Mouse (Mus musculus) layer of hippocampus, adult 11-12 months (tissue): ENCODE data around the gene Ttll3.
A peak's percentile ranks its signal among the peaks of the same experiment; 100 is the strongest.

Source experiments
- DNase-seq: peaks from one replicate; pipeline ENCODE4 v3.0.0; 2022; ENCODE audit warnings: low spot score

Gene Ttll3

GRCm38 (mm10) chr6:113388960-113389359 is at the start of gene Ttll3:
Ttll3 (plus strand) TSS chr6:113389260.
- no peak for DNase-seq

GRCm38 (mm10) chr6:113341574-113341973 is 47.5 kb upstream of the Ttll3 start:
- peak; percentile 48 for DNase-seq

GRCm38 (mm10) chr6:113342297-113342696 is 46.8 kb upstream of the Ttll3 start:
- DNase-seq, result no peak

- peak; percentile 78 for DNase-seq
Observed at GRCm38 (mm10) chr6:113343177-113344092, 45.6 kb upstream of the Ttll3 start, which contains the start of gene Camk1. Camk1 (minus strand) TSS chr6:113343984.

- DNase-seq, result no peak
Observed at GRCm38 (mm10) chr6:113344321-113344720, 44.7 kb upstream of the Ttll3 start.

- no peak for DNase-seq
Observed at GRCm38 (mm10) chr6:113346897-113347296, 42.2 kb upstream of the Ttll3 start.

GRCm38 (mm10) chr6:113350538-113350937 is 38.5 kb upstream of the Ttll3 start:
- no peak for DNase-seq

- no peak for DNase-seq
Observed at GRCm38 (mm10) chr6:113351161-113351560, 37.9 kb upstream of the Ttll3 start.

GRCm38 (mm10) chr6:113351653-113352052 is 37.4 kb upstream of the Ttll3 start:
- no peak for DNase-seq

- no peak for DNase-seq
Observed at GRCm38 (mm10) chr6:113352820-113353219, 36.2 kb upstream of the Ttll3 start.

GRCm38 (mm10) chr6:113353696-113354095 is 35.4 kb upstream of the Ttll3 start:
- DNase-seq, result no peak

- DNase-seq, result no peak
Observed at GRCm38 (mm10) chr6:113361476-113361875, 27.6 kb upstream of the Ttll3 start.

GRCm38 (mm10) chr6:113362241-113362640 is 26.8 kb upstream of the Ttll3 start:
- no peak for DNase-seq

GRCm38 (mm10) chr6:113364518-113365135 is 24.4 kb upstream of the Ttll3 start:
- DNase-seq, result no peak

GRCm38 (mm10) chr6:113366639-113367038 is 22.4 kb upstream of the Ttll3 start:
- no peak for DNase-seq

- no peak for DNase-seq
Observed at GRCm38 (mm10) chr6:113367574-113367973, 21.5 kb upstream of the Ttll3 start.

GRCm38 (mm10) chr6:113368124-113368523 is 20.9 kb upstream of the Ttll3 start:
- no peak for DNase-seq

GRCm38 (mm10) chr6:113368577-113368976 is 20.5 kb upstream of the Ttll3 start:
- DNase-seq, result no peak

- no peak for DNase-seq
Observed at GRCm38 (mm10) chr6:113370194-113370929, 18.7 kb upstream of the Ttll3 start.

GRCm38 (mm10) chr6:113373491-113373890 is 15.6 kb upstream of the Ttll3 start:
- no peak for DNase-seq

GRCm38 (mm10) chr6:113377172-113377495 is 11.9 kb upstream of the Ttll3 start:
- no peak for DNase-seq

GRCm38 (mm10) chr6:113377496-113378385 is 11.3 kb upstream of the Ttll3 start, which contains the start of the genes Tada3 and Arpc4:
Tada3 (minus strand) TSS chr6:113377883.
Arpc4 (plus strand) TSS chr6:113378115.
- peak; percentile 90 for DNase-seq
